Mouse (Mus musculus): ENCODE measurements around the gene Tex19.2. TPM values are rescaled to one million over a fixed set of nuclear protein-coding genes. Genes with fewer than 3 reads are reported as not detected.

Gene Tex19.2
- total RNA-seq, 4 experiments from 2014 or later = not detected

Other genes with a start within 250 kb of the Tex19.2 start
- gene Ccdc57, start 185.8 kb downstream of the Tex19.2 start, total RNA-seq (2022) = 1 to 10 TPM; 2.3 to 5.4 (median 3.6) TPM
- gene Slc16a3, start 170.2 kb downstream of the Tex19.2 start, total RNA-seq (2022) = 100 to 1,000 TPM; 268 to 367 (median 304) TPM
- 10 to 100 TPM; 50.9 to 64.8 (median 53.1) TPM for gene Csnk1d, start 127.3 kb downstream of the Tex19.2 start, total RNA-seq (2022)
- gene Cd7, start 79.3 kb downstream of the Tex19.2 start, total RNA-seq (2022) = not detected
- gene Sectm1b, start 55.1 kb downstream of the Tex19.2 start, total RNA-seq (2022) = not detected
- not detected for gene Sectm1a, start 37.5 kb downstream of the Tex19.2 start, total RNA-seq (2022)
- gene Tex19.1, start 27.5 kb upstream of the Tex19.2 start, total RNA-seq (2022) = not detected
- gene Uts2r, start 41.6 kb upstream of the Tex19.2 start, total RNA-seq (2022) = 1 to 10 TPM; 1.1 to 1.5 (median 1.3) TPM
- gene Hexdc, start 85.8 kb upstream of the Tex19.2 start, total RNA-seq (2022) = 1 to 10 TPM; 7.2 to 9.4 (median 8.7) TPM
- 10 to 100 TPM; 10.2 to 13.4 (median 10.9) TPM for gene Ogfod3, start 86.0 kb upstream of the Tex19.2 start, total RNA-seq (2022)
- 1 to 10 TPM; 2.8 to 3.8 (median 3.6) TPM for gene Cybc1, start 110.6 kb upstream of the Tex19.2 start, total RNA-seq (2022)
- gene Narf, start 118.6 kb upstream of the Tex19.2 start, total RNA-seq (2022) = 100 to 1,000 TPM in 3 of 4 experiments, 10 to 100 TPM in 1; 92.0 to 138 (median 119) TPM
- gene Foxk2, start 141.3 kb upstream of the Tex19.2 start, total RNA-seq (2022) = 10 to 100 TPM; 26.8 to 32.9 (median 28.0) TPM
- gene Wdr45b, start 235.8 kb upstream of the Tex19.2 start, total RNA-seq (2022) = 10 to 100 TPM; 14.4 to 23.0 (median 19.3) TPM

Measured in gastrocnemius, adult 8-10 months (tissue).